8 mouse cellular contexts compared by ENCODE assay signal in the genomic region with DNA sequence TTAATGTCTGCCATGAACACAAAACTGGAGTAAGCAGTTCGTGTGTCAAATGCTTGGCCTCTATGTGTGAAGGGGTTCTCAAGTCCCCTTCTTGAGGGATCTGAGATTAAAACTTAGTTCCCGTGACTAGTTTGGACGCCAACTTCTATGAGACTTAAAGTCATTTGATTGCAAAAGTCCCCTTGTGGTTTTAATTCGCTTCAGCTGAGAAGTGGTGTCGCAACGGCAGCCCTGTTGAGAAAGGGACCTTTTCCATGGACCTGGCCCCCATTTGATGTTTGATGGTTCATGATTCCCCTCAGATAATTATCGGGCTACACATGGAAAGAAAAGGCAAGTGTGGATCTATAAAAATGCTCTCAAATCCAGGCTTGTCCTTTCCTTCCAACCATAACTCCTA. TPM values are rescaled to one million over a fixed set of nuclear protein-coding genes. Genes with fewer than 3 reads are reported as not detected.
DNase-seq lines count a peak whose midpoint lies in the region; ATAC-seq lines count a peak whose summit lies in the region.

No protein-coding gene starts in this region.

- DNase-seq in heart, adult 9 months (ENCODE audit: low spot score in 2 of 2), result no peak
- peak; percentile 54 for DNase-seq in CD4-positive helper T cell, adult 2 months (ENCODE audit: low read depth, low spot score)
- DNase-seq in embryonic facial prominence, embryonic 14.5 days (ENCODE audit: low spot score), result no peak
- DNase-seq in left cerebral cortex, adult 11 months (ENCODE audit: low spot score), result no peak
- DNase-seq in frontal cortex, postnatal 25 days (ENCODE audit: low spot score in 2 of 2), result no peak
- DNase-seq in left cerebral cortex, adult 8-10 months (ENCODE audit: low spot score in 2 of 2), result no peak

- no peaks in the 10 kb centered on the region for H3K9me3 ChIP-seq in heart, embryonic 15.5 days (replicated peaks)
- no peaks in the 10 kb centered on the region for H3K9me3 ChIP-seq in embryonic facial prominence, embryonic 14.5 days (ENCODE audit: control insufficient read depth, low read length)
- H3K9me3 ChIP-seq in lung, embryonic 16.5 days (ENCODE audit: control insufficient read depth, low read length), result no peaks in the 10 kb centered on the region

- H3K4me3 ChIP-seq in heart, embryonic 15.5 days, result no peak overlapping the region; the same call in 1 of the 2 replicates
- H3K4me3 ChIP-seq in embryonic facial prominence, embryonic 14.5 days (ENCODE audit: low read depth, low read length), result peak overlapping the region; percentile 37; the same call in 1 of the 2 replicates
- no peak overlapping the region for H3K4me3 ChIP-seq in lung, embryonic 16.5 days (ENCODE audit: low read length)

- peak overlapping the region; percentile 65; the same call in 1 of the 2 replicates for H3K27ac ChIP-seq in heart, embryonic 15.5 days
- H3K27ac ChIP-seq in embryonic facial prominence, embryonic 14.5 days (replicated peaks; ENCODE audit: low read depth, low read length), result no peak overlapping the region
- peak overlapping the region; percentile 91 for H3K27ac ChIP-seq in lung, embryonic 16.5 days (ENCODE audit: low read length)

- H3K36me3 ChIP-seq in heart, embryonic 15.5 days, result no peaks in the 10 kb centered on the region
- no peaks in the 10 kb centered on the region for H3K36me3 ChIP-seq in embryonic facial prominence, embryonic 14.5 days (ENCODE audit: control insufficient read depth, insufficient read depth, low read length)
- no peaks in the 10 kb centered on the region for H3K36me3 ChIP-seq in lung, embryonic 16.5 days (ENCODE audit: control insufficient read depth, insufficient read depth, low read length)

- H3K4me1 ChIP-seq in heart, embryonic 15.5 days (replicated peaks), result peaks cover 56% of the 10 kb centered on the region
- H3K4me1 ChIP-seq in embryonic facial prominence, embryonic 14.5 days (ENCODE audit: control insufficient read depth, insufficient read depth, low read length), result peaks cover 30% of the 10 kb centered on the region
- peaks cover 56% of the 10 kb centered on the region for H3K4me1 ChIP-seq in lung, embryonic 16.5 days (replicated peaks; ENCODE audit: control insufficient read depth, insufficient read depth, low read length)

- no peak for ATAC-seq in heart, embryonic 15.5 days (replicated peaks; ENCODE audit: insufficient number of reproducible peaks, insufficient read depth, low FRiP score, low read depth)
- no peak for ATAC-seq in embryonic facial prominence, embryonic 14.5 days (ENCODE audit: low read depth)
- ATAC-seq in lung, embryonic 16.5 days (ENCODE audit: low read depth), result no peak

- H3K4me2 ChIP-seq in heart, embryonic 15.5 days, result peak overlapping the region; percentile 63
- peak overlapping the region; percentile 67 for H3K4me2 ChIP-seq in embryonic facial prominence, embryonic 14.5 days (ENCODE audit: low read depth, low read length)
- H3K4me2 ChIP-seq in lung, embryonic 16.5 days (ENCODE audit: low read depth, low read length), result peak overlapping the region; percentile 60

- H3K9ac ChIP-seq in heart, embryonic 15.5 days, result no peak overlapping the region
- H3K9ac ChIP-seq in embryonic facial prominence, embryonic 14.5 days (ENCODE audit: low read depth, low read length), result no peak overlapping the region
- H3K9ac ChIP-seq in lung, embryonic 16.5 days (ENCODE audit: low read length), result no peak overlapping the region

- H3K27me3 ChIP-seq in heart, embryonic 15.5 days, result no peaks in the 10 kb centered on the region
- H3K27me3 ChIP-seq in embryonic facial prominence, embryonic 14.5 days (replicated peaks; ENCODE audit: control insufficient read depth, insufficient read depth, low read length), result no peaks in the 10 kb centered on the region
- no peaks in the 10 kb centered on the region for H3K27me3 ChIP-seq in lung, embryonic 16.5 days (ENCODE audit: control insufficient read depth, insufficient read depth, low read depth, low read length)

- WGBS in heart, embryonic 15.5 days, result 90% methylated on average over 7 of the region's 7 CpGs
- 79% methylated on average over 7 of the region's 7 CpGs for WGBS in embryonic facial prominence, embryonic 14.5 days
- WGBS in lung, embryonic 16.5 days, result 69% methylated on average over 7 of the region's 7 CpGs

RNA-seq across cellular contexts. Expression of a gene that starts 7.3 kb away (rescaled TPM):
- 7.8 and 9.6 TPM in 2 replicates for polyA plus RNA-seq in heart, embryonic 15.5 days (2015; fragmentation: Nextera tagmentation; extraction: Ambion mirVana)
- polyA plus RNA-seq in embryonic facial prominence, embryonic 14.5 days (2014; fragmentation: Nextera tagmentation; extraction: Ambion mirVana), result 7.9 and 10.1 TPM in 2 replicates
- 18.4 and 18.8 TPM in 2 replicates for polyA plus RNA-seq in lung, embryonic 16.5 days (2015; fragmentation: Nextera tagmentation; extraction: Ambion mirVana)
- total RNA-seq in left cerebral cortex, adult 8-10 months (2022), result 1 to 10 TPM in 1 of 4 experiments, under 1 TPM in 3; 0.37 to 1.3 (median 0.48) TPM

RNA-seq across cellular contexts. Expression of a gene that starts 26.7 kb away (rescaled TPM):
- 2.6 and 4.8 TPM in 2 replicates for polyA plus RNA-seq in heart, embryonic 15.5 days (2015; fragmentation: Nextera tagmentation; extraction: Ambion mirVana)
- polyA plus RNA-seq in embryonic facial prominence, embryonic 14.5 days (2014; fragmentation: Nextera tagmentation; extraction: Ambion mirVana), result 8.1 and 11.3 TPM in 2 replicates
- 8.2 and 9.1 TPM in 2 replicates for polyA plus RNA-seq in lung, embryonic 16.5 days (2015; fragmentation: Nextera tagmentation; extraction: Ambion mirVana)
- 1 to 10 TPM; 2.5 to 4.5 (median 3.3) TPM for total RNA-seq in left cerebral cortex, adult 8-10 months (2022)

RNA-seq across cellular contexts. Expression of a gene that starts 36.2 kb away (rescaled TPM):
- polyA plus RNA-seq in heart, embryonic 15.5 days (2015; fragmentation: Nextera tagmentation; extraction: Ambion mirVana), result 261 and 294 TPM in 2 replicates
- 404 and 407 TPM in 2 replicates for polyA plus RNA-seq in embryonic facial prominence, embryonic 14.5 days (2014; fragmentation: Nextera tagmentation; extraction: Ambion mirVana)
- polyA plus RNA-seq in lung, embryonic 16.5 days (2015; fragmentation: Nextera tagmentation; extraction: Ambion mirVana), result 560 and 561 TPM in 2 replicates
- total RNA-seq in left cerebral cortex, adult 8-10 months (2022), result 10 to 100 TPM; 34.7 to 39.3 (median 38.4) TPM
